Mouse (Mus musculus) hindbrain, embryonic 16.5 days (tissue): ENCODE measurements around the gene B3gat2. TPM values are rescaled to one million over a fixed set of nuclear protein-coding genes. Genes with fewer than 3 reads are reported as not detected.

Experiments used
- ATAC-seq: fragments of 200-750 bp; cut with Nextera tagmentation; 2 replicates; pipeline ENCODE4 v1.8.0; 2017; ENCODE audit warnings: moderate TSS enrichment, moderate library complexity
- H3K27ac ChIP-seq: fragments of 300-500 bp; sonication (generic); 2 replicates; pipeline ENCODE4 v1.5.1; 2014; ENCODE audit warnings: low read depth, mild to moderate bottlenecking, control low read depth, low read length, moderate library complexity
- H3K27me3 ChIP-seq: fragments of 300-500 bp; sonication (generic); replicated peaks from 2 replicates; pipeline ENCODE4 v1.6.1; 2014; ENCODE audit warnings: low read length; ENCODE audit not compliant: control insufficient read depth, insufficient read depth
- H3K36me3 ChIP-seq: fragments of 300-500 bp; sonication (generic); 2 replicates; pipeline ENCODE4 v1.6.1; 2014; ENCODE audit warnings: mild to moderate bottlenecking, low read length, moderate library complexity, mixed read lengths; ENCODE audit not compliant: control insufficient read depth, insufficient read depth
- H3K4me1 ChIP-seq: fragments of 300-500 bp; sonication (generic); 2 replicates; pipeline ENCODE4 v1.6.1; 2014; ENCODE audit warnings: low read depth, low read length; ENCODE audit not compliant: control insufficient read depth, insufficient read depth
- H3K4me2 ChIP-seq: fragments of 300-500 bp; sonication (generic); 2 replicates; pipeline ENCODE4 v1.6.1; 2014; ENCODE audit warnings: mild to moderate bottlenecking, low read length, control low read depth, moderate library complexity
- H3K4me3 ChIP-seq: fragments of 300-500 bp; sonication (generic); 2 replicates; pipeline ENCODE4 v1.5.1; 2014; ENCODE audit warnings: mild to moderate bottlenecking, low read length, control low read depth, moderate library complexity
- H3K9ac ChIP-seq: fragments of 300-500 bp; sonication (generic); 2 replicates; pipeline ENCODE4 v1.6.1; 2014; ENCODE audit warnings: low read depth, mild to moderate bottlenecking, control low read depth, low read length, moderate library complexity
- H3K9me3 ChIP-seq: fragments of 300-500 bp; sonication (generic); 2 replicates; pipeline ENCODE4 v1.6.1; 2014; ENCODE audit warnings: mild to moderate bottlenecking, low read length, moderate library complexity; ENCODE audit not compliant: control insufficient read depth
- WGBS: fragments of 180-500 bp; shearing (Covaris S2); extraction: QIAGEN DNeasy Blood & Tissue Kit; methylation state at CpG from one replicate; pipeline ENCODE4 v1.1.7; 2014; 5-methylcytosine and 5-hydroxymethylcytosine counted together
- polyA plus RNA-seq: library from polyadenylated mRNA; unstranded; fragments of >200 nt; fragmentation: Nextera tagmentation; extraction: Ambion mirVana; gene quantifications from 2 replicates; pipeline ENCODE4 v1.2.1, GENCODE M21; 2015

The B3gat2 gene
- polyA plus RNA-seq, 1 experiment from 2014 or later = 20.8 TPM

DNA sequence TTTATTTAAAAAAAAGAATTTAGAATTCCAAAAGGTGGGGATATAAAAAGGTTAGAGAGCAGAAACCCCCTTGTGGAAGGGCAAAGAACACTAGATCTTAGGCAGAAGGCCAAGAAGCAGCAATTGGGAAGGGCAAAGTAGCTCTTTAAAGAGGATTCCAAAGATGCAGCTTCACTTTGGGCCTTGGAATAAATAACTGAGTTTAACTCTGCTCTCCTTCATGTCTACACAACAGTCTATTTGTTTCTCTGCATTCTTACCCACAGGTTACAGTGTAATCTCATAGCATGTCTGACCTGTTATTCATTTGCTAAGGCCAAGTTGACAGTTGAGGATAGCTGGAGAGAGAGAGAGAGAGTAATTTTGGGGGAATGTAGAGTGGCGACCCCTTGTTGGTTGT, 6.6 kb upstream of the B3gat2 start:
- H3K27me3 ChIP-seq = no peaks in the 10 kb centered on the region; the same call in 1 of the 2 replicates
- H3K27ac ChIP-seq = no peak overlapping the region
- no peaks in the 10 kb centered on the region for H3K9me3 ChIP-seq
- no peak for ATAC-seq
- H3K9ac ChIP-seq = no peak overlapping the region
- H3K4me3 ChIP-seq = no peak overlapping the region
- no peak overlapping the region for H3K4me2 ChIP-seq
- 90% methylated on average over 1 of the region's 1 CpGs for WGBS
- H3K36me3 ChIP-seq = no peaks in the 10 kb centered on the region
- no peaks in the 10 kb centered on the region for H3K4me1 ChIP-seq

DNA sequence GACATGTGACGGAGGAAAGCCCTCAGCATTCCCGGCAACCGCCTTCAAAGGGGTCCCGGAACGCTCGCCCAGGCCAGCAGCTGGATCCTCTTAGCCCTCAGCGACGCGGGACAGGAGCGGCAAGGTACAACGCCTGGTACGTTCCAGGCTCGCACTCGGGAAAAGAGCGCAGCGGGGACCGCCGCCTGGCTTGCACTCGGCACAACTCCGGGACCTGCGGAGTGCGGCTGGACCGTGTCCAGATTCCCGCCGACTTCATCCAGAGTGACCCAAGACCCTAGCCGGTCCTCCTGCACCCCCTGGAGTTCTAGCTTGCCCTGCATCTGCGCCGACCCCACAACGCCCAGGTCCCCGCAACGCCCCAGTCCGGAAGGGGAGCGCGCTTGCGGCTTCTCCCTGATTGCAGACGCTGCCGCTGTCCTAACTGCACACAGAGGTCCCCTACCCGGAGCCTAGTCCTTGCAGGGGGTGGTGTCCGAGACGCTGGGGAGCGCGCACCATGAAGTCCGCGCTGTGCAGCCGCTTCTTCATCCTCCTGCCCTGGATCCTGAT, 659 bp downstream of the B3gat2 start:
- H3K4me1 ChIP-seq = peaks cover 16% of the 10 kb centered on the region
- peak overlapping the region; percentile 84 for H3K27ac ChIP-seq

DNA sequence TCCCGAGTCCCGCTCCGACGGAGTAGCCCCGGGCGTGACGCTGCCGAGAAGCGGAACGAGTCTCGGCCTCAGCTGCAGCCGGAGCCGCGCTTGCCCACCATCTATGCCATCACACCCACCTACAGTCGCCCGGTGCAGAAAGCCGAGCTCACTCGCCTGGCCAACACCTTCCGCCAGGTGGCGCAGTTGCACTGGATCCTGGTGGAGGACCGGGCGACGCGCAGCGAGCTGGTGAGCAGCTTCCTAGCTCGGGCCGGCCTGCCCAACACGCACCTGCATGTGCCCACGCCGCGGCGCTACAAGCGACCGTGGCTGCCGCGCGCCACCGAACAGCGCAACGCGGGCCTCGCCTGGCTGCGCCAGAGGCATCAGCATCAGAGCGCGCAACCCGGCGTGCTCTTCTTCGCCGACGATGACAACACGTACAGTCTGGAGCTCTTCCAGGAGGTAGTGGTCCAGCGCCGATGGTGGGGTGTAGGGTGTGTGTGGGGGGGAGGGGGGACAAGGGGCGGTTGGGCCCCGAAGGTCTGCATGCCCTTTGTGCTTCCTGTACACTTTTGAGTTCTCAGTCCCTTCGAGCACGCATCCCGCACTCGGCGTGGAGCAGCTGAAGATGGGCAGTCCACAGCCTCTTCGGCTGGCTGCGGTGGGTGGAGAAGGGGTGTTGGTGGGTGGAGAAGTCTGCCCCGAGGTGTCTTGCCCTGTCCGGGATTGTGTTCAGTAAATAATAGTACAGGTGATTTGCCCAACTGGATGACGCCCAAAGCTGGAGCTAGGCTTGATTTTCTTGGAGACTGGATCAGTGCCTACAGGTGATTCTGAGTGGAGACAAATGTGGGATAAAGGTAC, 1.5 kb downstream of the B3gat2 start:
- Histone ChIP-seq H3K9ac (peak overlapping the region; percentile 66), H3K4me2 (peak overlapping the region; percentile 89), H3K4me3 (peak overlapping the region; percentile 55), H3K36me3 (no peaks in the 10 kb centered on the region), H3K27me3 (peaks cover 4% of the 10 kb centered on the region; the same call in 1 of the 2 replicates), H3K9me3 (no peaks in the 10 kb centered on the region), H3K27ac (peak overlapping the region; percentile 84; the same call in 1 of the 2 replicates), H3K4me1 (peaks cover 16% of the 10 kb centered on the region)
- under 1% methylated on average over 55 of the region's 65 CpGs for WGBS
- ATAC-seq = peak; percentile 95

More for the DNA sequence above, 659 bp downstream of the B3gat2 start:
- Histone ChIP-seq H3K36me3 (no peaks in the 10 kb centered on the region), H3K27me3 (peaks cover 4% of the 10 kb centered on the region; the same call in 1 of the 2 replicates), H3K9me3 (no peaks in the 10 kb centered on the region), H3K4me3 (peak overlapping the region; percentile 55), H3K9ac (peak overlapping the region; percentile 66), H3K4me2 (peak overlapping the region; percentile 89)
- under 1% methylated on average over 35 of the region's 45 CpGs for WGBS
- ATAC-seq = peak; percentile 16; the same call in 1 of the 2 replicates

DNA sequence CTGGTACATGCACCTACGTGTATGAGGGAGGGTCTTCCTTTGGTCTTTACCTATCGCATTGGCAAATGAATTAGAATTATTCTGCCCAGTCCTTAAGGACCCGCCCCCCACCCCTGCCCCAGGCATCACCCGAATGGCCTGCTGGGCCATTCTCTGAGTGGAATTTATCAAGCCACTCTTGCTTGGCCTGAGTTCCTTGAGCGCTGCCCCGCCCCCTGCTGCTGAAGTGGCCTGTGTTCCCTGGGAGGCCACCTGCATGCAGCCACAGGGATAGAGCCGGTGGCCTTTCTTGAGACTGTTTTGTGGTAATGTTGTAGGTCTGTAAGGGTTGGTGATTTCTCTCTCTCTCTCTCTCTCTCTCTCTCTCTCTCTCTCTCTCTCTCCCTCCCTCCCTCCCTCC, 2.2 kb downstream of the B3gat2 start:
- Histone ChIP-seq H3K4me2 (peak overlapping the region; percentile 89), H3K4me1 (peaks cover 16% of the 10 kb centered on the region), H3K36me3 (no peaks in the 10 kb centered on the region), H3K4me3 (peak overlapping the region; percentile 55), H3K27me3 (peaks cover 4% of the 10 kb centered on the region; the same call in 1 of the 2 replicates), H3K27ac (no peak overlapping the region), H3K9me3 (no peaks in the 10 kb centered on the region), H3K9ac (peak overlapping the region; percentile 66)
- ATAC-seq = no peak
- WGBS = 3% methylated on average over 7 of the region's 7 CpGs

DNA sequence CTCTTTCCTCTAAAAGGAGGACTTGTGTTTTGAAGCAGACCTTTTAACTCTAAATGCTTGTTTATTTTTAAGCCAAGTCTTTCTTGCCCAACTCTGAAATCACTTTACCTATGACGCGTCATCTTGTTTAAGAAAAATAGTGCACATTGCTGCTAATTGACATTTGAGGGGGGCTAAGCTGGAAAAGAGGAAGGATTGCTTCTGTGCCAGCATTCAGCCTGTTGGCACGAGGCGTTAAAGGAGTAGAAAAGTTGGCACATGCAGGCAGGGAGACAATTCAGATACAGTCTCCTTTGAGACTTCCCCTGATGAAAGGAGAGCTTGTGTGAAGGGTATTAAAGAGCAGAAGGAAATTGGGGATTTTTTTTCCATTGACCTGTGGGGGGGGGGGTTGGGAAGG, 3.2 kb downstream of the B3gat2 start:
- H3K9ac ChIP-seq = no peak overlapping the region
- no peaks in the 10 kb centered on the region for H3K36me3 ChIP-seq
- peak overlapping the region; percentile 55 for H3K4me3 ChIP-seq
- peaks cover 16% of the 10 kb centered on the region for H3K4me1 ChIP-seq
- H3K27me3 ChIP-seq = peaks cover 4% of the 10 kb centered on the region; the same call in 1 of the 2 replicates
- WGBS = 33% methylated on average over 4 of the region's 4 CpGs
- ATAC-seq = no peak
- no peak overlapping the region for H3K27ac ChIP-seq
- H3K4me2 ChIP-seq = peak overlapping the region; percentile 89
- H3K9me3 ChIP-seq = no peaks in the 10 kb centered on the region

DNA sequence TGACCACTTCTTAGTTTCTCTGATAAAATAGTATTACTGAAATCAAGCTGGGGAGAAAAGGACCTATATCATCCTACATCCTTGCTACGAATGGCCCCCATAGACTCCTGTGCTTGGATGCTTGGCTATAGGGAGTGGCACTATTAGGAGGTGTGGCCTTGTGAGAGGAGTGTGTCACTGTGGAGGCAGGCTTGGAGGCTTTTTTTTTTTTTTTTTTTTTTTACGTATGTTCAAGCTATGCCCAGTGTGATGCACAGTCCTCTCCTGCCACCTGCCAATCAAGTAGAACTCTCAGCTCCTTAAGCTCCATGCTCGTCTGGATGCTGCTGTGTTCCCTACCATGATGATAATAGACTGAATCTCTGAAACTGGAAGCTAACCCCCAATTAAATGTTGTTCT, 11.5 kb downstream of the B3gat2 start:
- Histone ChIP-seq H3K27me3 (no peaks in the 10 kb centered on the region), H3K9ac (no peak overlapping the region), H3K4me2 (no peak overlapping the region), H3K4me3 (no peak overlapping the region), H3K9me3 (no peaks in the 10 kb centered on the region), H3K36me3 (no peaks in the 10 kb centered on the region), H3K4me1 (no peaks in the 10 kb centered on the region), H3K27ac (no peak overlapping the region)
- WGBS = 53% methylated on average over 3 of the region's 3 CpGs
- ATAC-seq = no peak

DNA sequence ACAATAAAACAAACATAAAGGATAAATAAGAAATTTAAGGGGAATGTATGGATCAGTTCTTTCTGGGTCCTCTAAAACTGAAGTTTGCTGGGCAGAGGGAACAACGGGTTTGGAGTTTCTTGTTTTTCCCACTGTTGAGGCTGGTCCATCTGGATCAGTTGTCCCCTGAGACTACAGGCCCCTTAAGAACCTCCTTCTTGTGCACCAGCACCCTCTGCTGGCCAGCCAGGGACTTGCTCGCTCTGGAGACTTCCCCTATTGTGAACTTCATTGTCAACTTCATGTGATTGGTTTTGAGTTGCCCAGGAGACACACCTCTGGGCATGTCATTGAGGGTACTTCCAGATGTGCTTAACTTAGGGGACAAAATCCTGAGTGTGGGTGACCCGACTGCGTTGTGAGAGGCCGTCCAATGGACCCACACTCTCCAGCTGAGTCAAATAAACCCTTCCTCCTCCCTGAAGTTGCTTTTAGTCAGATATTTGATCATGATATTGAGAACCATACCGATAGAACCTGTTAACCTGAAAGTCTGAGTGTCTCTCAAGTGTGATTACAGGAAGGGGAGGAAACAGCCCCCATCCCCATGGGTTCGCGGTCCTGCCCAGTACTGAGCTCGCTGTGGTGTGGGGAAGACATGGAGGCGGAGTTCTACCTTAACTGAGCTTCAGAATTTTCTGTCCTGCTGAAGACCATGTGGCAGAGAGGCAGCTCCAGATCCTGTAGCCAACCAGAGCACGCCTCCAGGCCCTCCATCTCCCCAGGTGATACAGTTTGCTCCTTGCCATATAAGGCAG, 31.4 kb downstream of the B3gat2 start:
- H3K27me3 ChIP-seq = no peaks in the 10 kb centered on the region
- 57% methylated on average over 11 of the region's 11 CpGs for WGBS

DNA sequence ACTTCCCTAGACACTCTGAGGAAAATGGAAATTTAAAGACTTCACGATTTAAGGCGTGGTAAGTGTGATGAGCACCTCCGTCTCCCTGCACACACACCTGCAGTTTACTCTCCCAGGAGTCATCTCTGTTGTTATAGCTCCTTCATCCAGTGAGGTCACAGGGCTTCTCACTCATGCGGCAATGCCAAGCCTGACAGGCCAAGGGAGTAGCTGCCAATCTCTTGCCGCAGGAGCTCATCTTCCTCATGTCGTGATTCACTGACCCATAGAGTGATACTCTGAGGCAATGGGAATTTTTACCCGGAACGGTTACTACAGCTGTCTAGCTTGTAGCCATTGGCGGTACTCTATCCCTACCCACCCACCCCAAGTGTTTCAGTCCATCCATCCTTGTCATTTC, 36.8 kb downstream of the B3gat2 start:
- H3K9me3 ChIP-seq = no peaks in the 10 kb centered on the region
- no peaks in the 10 kb centered on the region for H3K36me3 ChIP-seq
- H3K4me2 ChIP-seq = no peak overlapping the region
- no peaks in the 10 kb centered on the region for H3K4me1 ChIP-seq
- no peak overlapping the region for H3K9ac ChIP-seq
- no peak; the same call in 1 of the 2 replicates for ATAC-seq
- H3K27me3 ChIP-seq = no peaks in the 10 kb centered on the region
- no peak overlapping the region for H3K4me3 ChIP-seq
- no peak overlapping the region for H3K27ac ChIP-seq
- WGBS = 86% methylated on average over 9 of the region's 9 CpGs

More for the DNA sequence above, 31.4 kb downstream of the B3gat2 start:
- H3K4me2 ChIP-seq = no peak overlapping the region
- H3K9me3 ChIP-seq = no peaks in the 10 kb centered on the region
- H3K36me3 ChIP-seq = no peaks in the 10 kb centered on the region
- H3K27ac ChIP-seq = no peak overlapping the region
- H3K9ac ChIP-seq = no peak overlapping the region
- 0 out of 2 replicates have a peak, but pooled peaks have one; percentile 34 for ATAC-seq
- no peak overlapping the region for H3K4me3 ChIP-seq
- no peaks in the 10 kb centered on the region for H3K4me1 ChIP-seq
